Mouse (Mus musculus) MEL (cell line): ENCODE data around the gene Syt2. TPM values are rescaled to one million over a fixed set of nuclear protein-coding genes. Genes with fewer than 3 reads are reported as not detected.

ENCODE experiments used
- DNase-seq: peaks from one replicate; pipeline ENCODE4 v3.0.0; 2011; ENCODE audit warnings: low read depth, low spot score
- H3K27ac ChIP-seq: 2 replicates; pipeline ENCODE4 v1.5.1; 2012; ENCODE audit warnings: low read depth, mild to moderate bottlenecking, control low read depth, low read length, moderate library complexity; ENCODE audit not compliant: control insufficient read depth
- H3K27me3 ChIP-seq, 2 experiments: fragments of 150-350 bp in 1 of 2; sonication (generic) in 1 of 2; 2 replicates each; pipeline ENCODE4 v1.6.1; 2012; ENCODE audit warnings: low read length in 2 of 2, mild to moderate bottlenecking in 2 of 2, improper control_type of control experiment in 1 of 2, moderate library complexity in 1 of 2; ENCODE audit not compliant: insufficient read depth in 2 of 2, control insufficient read depth in 1 of 2
- H3K36me3 ChIP-seq, 2 experiments: 2 replicates each; pipeline ENCODE4 v1.6.1; 2012 to 2014; ENCODE audit warnings: low read length in 2 of 2, improper control_type of control experiment in 1 of 2, inconsistent platforms in 1 of 2, mild to moderate bottlenecking in 1 of 2; ENCODE audit not compliant: insufficient read depth in 2 of 2, control insufficient read depth in 1 of 2
- H3K4me1 ChIP-seq, 2 experiments: fragments of 150-350 bp in 1 of 2; sonication (generic) in 1 of 2; 2 replicates each; pipeline ENCODE4 v1.6.1; 2012; ENCODE audit warnings: low read length in 2 of 2, improper control_type of control experiment in 1 of 2, mild to moderate bottlenecking in 1 of 2; ENCODE audit not compliant: insufficient read depth in 2 of 2, control insufficient read depth in 1 of 2
- H3K4me3 ChIP-seq, 2 experiments: fragments of 150-350 bp in 1 of 2; sonication (generic) in 1 of 2; 2 replicates each; pipeline ENCODE4 v1.5.1; 2012; ENCODE audit warnings: low read depth in 2 of 2, low read length in 2 of 2, mild to moderate bottlenecking in 2 of 2, moderate library complexity in 2 of 2, control low read depth in 1 of 2, improper control_type of control experiment in 1 of 2; ENCODE audit not compliant: control insufficient read depth in 1 of 2, insufficient read depth in 1 of 2
- H3K79me2 ChIP-seq: 2 replicates; pipeline ENCODE4 v1.6.1; 2012; ENCODE audit warnings: mild to moderate bottlenecking, low read length, moderate library complexity; ENCODE audit not compliant: control insufficient read depth, poor library complexity, insufficient read depth
- H3K9ac ChIP-seq: 2 replicates; pipeline ENCODE4 v1.6.1; 2012; ENCODE audit warnings: low read depth, mild to moderate bottlenecking, control low read depth, low read length, moderate library complexity; ENCODE audit not compliant: control insufficient read depth, poor library complexity, severe bottlenecking
- H3K9me3 ChIP-seq: fragments of 150-350 bp; sonication (generic); replicated peaks from 2 replicates; pipeline ENCODE4 v1.6.1; 2012; ENCODE audit warnings: mild to moderate bottlenecking, low read length, improper control_type of control experiment, moderate library complexity; ENCODE audit not compliant: insufficient read depth
- BHLHE40 ChIP-seq: IDR thresholded peaks from 2 replicates; pipeline ENCODE4 v1.6.1; 2012; ENCODE audit warnings: low read depth, mild to moderate bottlenecking, inconsistent platforms, low read length, improper control_type of control experiment, borderline replicate concordance
- EP300 ChIP-seq, 2 experiments: IDR thresholded peaks; 2 replicates each; pipeline ENCODE4 v1.6.1; 2011; ENCODE audit warnings: improper control_type of control experiment in 2 of 2, low read length in 2 of 2, low read depth in 1 of 2, mild to moderate bottlenecking in 1 of 2
- ETS1 ChIP-seq: IDR thresholded peaks from 2 replicates; pipeline ENCODE4 v1.6.1; 2012; ENCODE audit warnings: low read depth, mild to moderate bottlenecking, inconsistent platforms, low read length, improper control_type of control experiment, moderate library complexity
- GABPA ChIP-seq: IDR thresholded peaks from 2 replicates; pipeline ENCODE4 v1.6.1; 2012; ENCODE audit warnings: low read depth, mild to moderate bottlenecking, inconsistent platforms, low read length, improper control_type of control experiment, moderate library complexity
- JUND ChIP-seq: IDR thresholded peaks from 2 replicates; pipeline ENCODE4 v1.6.1; 2011; ENCODE audit warnings: low read depth, mild to moderate bottlenecking, improper control_type of control experiment, low read length
- KAT2A ChIP-seq: conservative IDR thresholded peaks from 2 replicates; pipeline ENCODE4 v1.6.1; 2012; ENCODE audit warnings: low read depth, low read length, improper control_type of control experiment, inconsistent platforms
- MAX ChIP-seq: IDR thresholded peaks from 2 replicates; pipeline ENCODE4 v1.6.1; 2011; ENCODE audit warnings: low read length, improper control_type of control experiment
- MYC ChIP-seq: IDR thresholded peaks from 2 replicates; pipeline ENCODE4 v1.6.1; 2011; ENCODE audit warnings: low read depth, mild to moderate bottlenecking, low read length, improper control_type of control experiment, moderate library complexity
- NRF1 ChIP-seq: IDR thresholded peaks from 2 replicates; pipeline ENCODE4 v1.6.1; 2014; ENCODE audit warnings: low read depth, mild to moderate bottlenecking, inconsistent platforms, low read length, improper control_type of control experiment, moderate library complexity; ENCODE audit not compliant: poor library complexity, insufficient read depth, severe bottlenecking
- SMC3 ChIP-seq: IDR thresholded peaks from 2 replicates; pipeline ENCODE4 v1.6.1; 2011; ENCODE audit warnings: low read depth, low read length, improper control_type of control experiment
- TAL1 ChIP-seq: IDR thresholded peaks from 2 replicates; pipeline ENCODE4 v1.6.1; 2012; ENCODE audit warnings: mild to moderate bottlenecking, inconsistent platforms, low read length, moderate library complexity, mixed read lengths
- ZC3H11A ChIP-seq: IDR thresholded peaks from 2 replicates; pipeline ENCODE4 v1.6.1; 2012; ENCODE audit warnings: low read depth, mild to moderate bottlenecking, inconsistent platforms, low read length, improper control_type of control experiment
- ZNF384 ChIP-seq: IDR thresholded peaks from 2 replicates; pipeline ENCODE4 v1.6.1; 2012; ENCODE audit warnings: low read depth, mild to moderate bottlenecking, inconsistent platforms, low read length, improper control_type of control experiment
- polyA plus RNA-seq, 2 experiments: library from polyadenylated mRNA; stranded (reverse) in 1 of 2; unstranded in 1 of 2; fragments of >175 nt in 1 of 2; fragments of >200 nt in 1 of 2; gene quantifications; 2 replicates each; pipeline versions ENCODE4 v1.2.1 to v1.2.4; 2012; ENCODE audit warnings: low replicate concordance in 2 of 2, low read depth in 1 of 2; ENCODE audit not compliant: insufficient read length in 2 of 2, insufficient read depth in 1 of 2, missing spikeins in 1 of 2
- total RNA-seq: library from RNA; depleted of rRNA; stranded (reverse); fragments of 300-350 nt; gene quantifications from 2 replicates; pipeline ENCODE4 v1.2.3, GENCODE M21; 2012

Syt2 gene
- total and polyA plus RNA-seq, 3 experiments: 0.31 TPM; not detected in 2

DNA sequence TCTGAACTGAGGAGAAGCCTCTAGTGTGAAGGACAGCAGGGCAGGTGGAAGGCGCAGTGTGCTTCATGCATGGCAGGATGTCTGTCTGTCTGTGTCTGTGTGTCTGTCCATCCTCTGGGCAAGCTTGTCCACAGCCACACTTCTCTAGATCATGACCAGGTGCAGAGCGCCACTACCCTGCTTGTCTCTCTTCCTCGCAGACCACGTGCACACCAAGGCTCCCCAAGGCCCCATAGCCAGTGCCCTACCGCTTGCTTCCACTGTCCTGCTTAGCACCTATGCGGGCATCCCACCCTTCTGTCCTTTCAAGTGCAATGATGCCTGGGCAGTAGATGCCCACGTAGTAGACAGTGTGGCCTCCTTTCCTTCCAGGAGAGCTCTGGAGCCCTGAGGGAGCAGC lies 80.0 kb downstream of the Syt2 start:
- no peaks in the 10 kb centered on the region; a peak in 1 of 4 replicates for H3K27me3 ChIP-seq
- H3K36me3 ChIP-seq: no peaks in the 10 kb centered on the region
- no peak overlapping the region for H3K4me3 ChIP-seq
- DNase-seq: no peak
- H3K79me2 ChIP-seq: no peaks in the 10 kb centered on the region
- H3K9ac ChIP-seq: no peak overlapping the region
- H3K27ac ChIP-seq: no peak overlapping the region
- TF ChIP-seq MYC (no peak), BHLHE40 (no peak)
- H3K4me1 ChIP-seq: peaks cover 0 to 3% of the 10 kb centered on the region in 2 experiments; a peak in 1 of 4 replicates
- H3K9me3 ChIP-seq: no peaks in the 10 kb centered on the region

DNA sequence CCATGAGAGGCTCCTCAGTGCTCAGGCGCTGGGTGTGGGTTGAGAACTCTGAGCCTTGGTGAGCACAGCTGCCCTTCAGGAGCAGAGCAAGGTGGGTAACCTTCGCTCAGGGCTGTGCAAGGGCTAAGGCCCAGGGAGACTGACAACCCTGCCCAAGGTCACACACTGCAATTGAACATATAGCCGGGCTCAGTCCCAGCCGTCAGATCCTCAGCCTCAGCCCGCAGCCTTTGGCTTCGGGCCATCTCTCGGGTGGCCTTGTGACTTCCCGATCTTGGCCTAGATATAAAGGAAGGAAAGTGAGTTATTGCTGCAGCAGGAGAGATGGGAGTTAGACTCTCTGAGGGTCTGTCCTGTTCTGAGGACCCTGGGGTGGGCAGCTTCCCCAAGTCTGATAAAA lies 80.8 kb downstream of the Syt2 start:
- peaks cover 0 to 3% of the 10 kb centered on the region in 2 experiments; a peak in 2 of 4 replicates for H3K27me3 ChIP-seq
- no peaks in the 10 kb centered on the region for H3K36me3 ChIP-seq
- H3K4me1 ChIP-seq: peaks cover 0 to 3% of the 10 kb centered on the region in 2 experiments; a peak in 1 of 4 replicates
- DNase-seq: peak; percentile 35
- H3K9ac ChIP-seq: no peak overlapping the region
- H3K4me3 ChIP-seq: no peak overlapping the region
- H3K9me3 ChIP-seq: no peaks in the 10 kb centered on the region
- no peaks in the 10 kb centered on the region for H3K79me2 ChIP-seq
- no peak for TF ChIP-seq ZNF384
- no peak for TF ChIP-seq NRF1
- no peak for TF ChIP-seq ETS1
- TF ChIP-seq TAL1: no peak
- TF ChIP-seq MAX: no peak
- H3K27ac ChIP-seq: no peak overlapping the region

DNA sequence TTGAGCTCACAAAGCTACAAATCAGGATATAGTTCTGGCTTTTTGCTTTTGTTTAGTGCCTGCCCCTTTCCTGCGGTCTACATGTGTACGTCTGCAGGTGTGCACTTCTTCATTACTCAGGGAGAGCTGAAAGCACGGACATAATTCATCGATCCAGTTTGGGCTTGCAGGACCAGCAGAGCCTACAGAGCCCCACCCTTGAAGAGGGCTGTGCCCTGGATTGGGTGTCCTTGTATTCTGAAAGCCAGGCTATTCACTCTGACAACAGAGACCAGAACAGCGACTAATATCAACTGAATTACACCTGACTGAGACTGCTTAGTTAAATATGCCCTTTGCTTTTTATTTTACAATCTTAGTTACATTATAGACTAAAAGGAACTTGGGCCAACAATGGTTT lies 87.2 kb downstream of the Syt2 start:
- no peaks in the 10 kb centered on the region for H3K36me3 ChIP-seq
- H3K27ac ChIP-seq: no peak overlapping the region
- H3K27me3 ChIP-seq: peaks cover 0 to 9% of the 10 kb centered on the region in 2 experiments; a peak in 3 of 4 replicates
- TF ChIP-seq ZC3H11A (no peak), KAT2A (no peak), EP300 (IDR thresholded peaks at IDR 0.05; ENCODE audit: low read depth in 1 of 2, low read length in 2 of 2) (no peak), GABPA (no peak), JUND (no peak), SMC3 (no peak)
- no peak for DNase-seq
- H3K9ac ChIP-seq: no peak overlapping the region
- no peaks in the 10 kb centered on the region for H3K79me2 ChIP-seq
- H3K4me3 ChIP-seq: no peak overlapping the region
- H3K9me3 ChIP-seq: no peaks in the 10 kb centered on the region
- H3K4me1 ChIP-seq: no peaks in the 10 kb centered on the region
